Mouse (Mus musculus) heart, postnatal 14 days (tissue): ENCODE data around the gene Lrp2. TPM values are rescaled to one million over a fixed set of nuclear protein-coding genes. Genes with fewer than 3 reads are reported as not detected.
"Not testable (repeated sequence)": the region's sequence is repeated elsewhere in the genome, so short reads cannot be mapped to it uniquely, and the experiment has no call there.

Experiments used
- DNase-seq, 2 experiments: peaks; one replicate each; pipeline ENCODE4 v3.0.0; 2021 to 2022
- intact Hi-C: fragments of 180-260 bp; cut with DNase I; formaldehyde crosslinking; loops from one replicate; pipeline ENCODE4 v1.15.1; 2025
- total RNA-seq, 2 experiments: library from RNA; stranded (reverse); gene quantifications; 2 replicates each; pipeline ENCODE4 v1.2.3; 2021

The Lrp2 gene
- total RNA-seq, 2 experiments from 2014 or later, result 1.4 to 1.8 TPM

GRCm38 (mm10) chr2:69585191-69585885 lies 527 bp downstream of the Lrp2 start:
- DNase-seq, result peak; percentile 3 to 8
- intact Hi-C loops, result no loop called here

DNA sequence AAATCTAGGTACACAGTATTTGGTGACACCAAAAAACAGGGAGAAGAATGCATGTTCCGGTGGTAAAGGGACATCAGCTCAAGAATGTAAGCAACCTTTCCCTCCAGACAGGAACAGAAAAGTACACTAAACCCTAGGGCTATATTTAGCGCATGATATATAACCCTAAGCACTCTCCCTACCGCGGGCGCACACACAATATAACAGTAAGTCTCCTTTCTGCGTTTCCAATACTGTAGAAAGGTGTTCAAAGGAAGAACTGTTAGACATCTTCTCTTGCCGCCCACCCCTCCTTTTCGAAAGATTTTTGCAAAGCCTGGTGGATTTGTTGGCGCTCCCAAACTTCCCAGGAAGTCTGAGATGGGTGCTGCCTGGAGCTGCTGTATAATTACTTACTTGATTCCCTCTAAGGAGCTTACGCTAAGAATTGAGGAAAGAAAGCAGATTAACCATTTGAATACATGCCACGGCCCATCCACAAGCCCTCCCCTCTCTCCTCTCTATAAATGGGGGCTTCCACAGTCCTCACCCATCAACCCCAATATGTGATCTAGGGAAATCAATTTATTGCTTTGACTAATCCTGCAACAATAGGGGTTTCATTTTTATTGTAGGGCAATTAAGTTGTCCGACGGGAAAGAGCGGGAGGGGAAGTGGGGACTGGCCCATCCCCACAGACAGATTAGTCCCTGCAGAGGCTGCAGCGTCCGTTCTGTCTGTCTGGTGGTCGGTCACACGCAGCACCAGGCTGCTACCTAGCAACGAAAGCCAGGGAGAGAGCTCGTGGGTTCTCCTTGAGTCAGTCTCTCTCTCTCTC lies 1.5 kb downstream of the Lrp2 start:
- no peak for DNase-seq
- intact Hi-C loops, result no loop called here

- intact Hi-C loops, result no loop called here
- DNase-seq, result no peak
Observed at GRCm38 (mm10) chr2:69582861-69583260, 3.0 kb downstream of the Lrp2 start.

DNA sequence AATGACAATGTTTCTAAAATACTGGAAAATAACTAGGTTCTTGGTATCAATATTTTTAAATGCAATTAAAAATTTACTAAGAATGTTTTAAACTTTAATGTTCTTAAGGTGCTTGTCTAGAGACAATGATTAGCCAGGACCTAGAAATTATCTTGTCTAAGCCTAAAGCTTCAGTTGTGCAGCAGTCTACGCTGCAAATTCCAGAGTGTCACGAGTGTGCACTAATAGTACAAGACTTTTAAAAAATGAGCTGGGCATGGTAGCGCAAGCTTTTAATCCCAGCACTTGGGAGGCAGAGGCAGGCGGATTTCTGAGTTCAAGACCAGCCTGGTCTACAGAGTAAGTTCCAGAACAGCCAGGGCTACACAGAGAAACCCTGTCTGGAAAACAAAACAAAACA lies 3.8 kb downstream of the Lrp2 start:
- intact Hi-C loops, DNase-seq: not testable (repeated sequence)

- DNase-seq, result no peak
Observed at GRCm38 (mm10) chr2:69580091-69580490, 5.8 kb downstream of the Lrp2 start.

DNA sequence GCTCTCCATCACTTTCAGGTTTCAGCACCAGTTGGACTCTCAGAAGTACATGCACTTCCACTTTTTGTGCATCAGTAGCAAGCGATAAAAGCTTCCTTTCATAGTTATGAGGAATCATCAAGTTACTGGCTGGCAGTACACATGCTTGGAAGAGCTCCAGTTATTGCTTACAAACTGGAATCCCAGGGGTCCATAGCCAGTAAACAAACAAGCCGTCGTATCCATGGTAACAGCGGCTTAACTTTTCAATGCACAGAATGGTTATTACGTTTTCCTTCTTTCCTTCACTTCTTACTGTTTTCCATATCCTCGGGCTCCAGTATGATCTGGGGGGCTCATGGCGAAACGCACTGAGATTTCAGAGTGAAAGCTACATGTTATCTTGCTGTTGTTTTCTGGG lies 7.7 kb downstream of the Lrp2 start:
- intact Hi-C loops, result no loop called here
- no peak for DNase-seq

More at GRCm38 (mm10) chr2:69580091-69580490, 5.8 kb downstream of the Lrp2 start:
- intact Hi-C loops, result no loop called here

DNA sequence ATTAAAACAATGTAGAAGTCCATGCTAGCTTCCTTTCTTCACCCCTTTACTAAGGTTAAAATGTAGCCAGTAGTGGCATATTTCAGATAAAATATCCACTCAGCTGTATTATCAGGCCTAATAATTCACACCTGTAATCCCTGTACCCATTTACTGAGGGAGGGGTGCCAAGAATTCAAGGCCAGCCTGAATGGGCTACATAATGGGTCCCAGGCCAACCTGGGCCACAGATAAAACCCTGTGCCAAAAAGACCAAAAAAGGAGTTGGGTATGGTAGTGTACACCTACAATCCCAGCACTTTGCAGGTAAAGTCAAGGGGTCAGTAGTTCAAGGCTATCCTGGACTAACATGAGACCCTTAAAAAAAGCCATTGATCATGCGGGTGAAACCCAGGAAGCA lies 9.3 kb downstream of the Lrp2 start:
- intact Hi-C loops, result no loop called here
- DNase-seq, result no peak

GRCm38 (mm10) chr2:69574934-69575333 lies 10.9 kb downstream of the Lrp2 start:
- intact Hi-C loops, result no loop called here
- no peak for DNase-seq

- intact Hi-C loops, result no loop called here
- no peak for DNase-seq
Observed at GRCm38 (mm10) chr2:69574261-69574660, 11.6 kb downstream of the Lrp2 start.

GRCm38 (mm10) chr2:69573733-69574054 lies 12.2 kb downstream of the Lrp2 start:
- DNase-seq, result no peak
- intact Hi-C loops, result no loop called here

GRCm38 (mm10) chr2:69573038-69573732 lies 12.7 kb downstream of the Lrp2 start:
- no peak for DNase-seq
- intact Hi-C loops, result no loop called here

DNA sequence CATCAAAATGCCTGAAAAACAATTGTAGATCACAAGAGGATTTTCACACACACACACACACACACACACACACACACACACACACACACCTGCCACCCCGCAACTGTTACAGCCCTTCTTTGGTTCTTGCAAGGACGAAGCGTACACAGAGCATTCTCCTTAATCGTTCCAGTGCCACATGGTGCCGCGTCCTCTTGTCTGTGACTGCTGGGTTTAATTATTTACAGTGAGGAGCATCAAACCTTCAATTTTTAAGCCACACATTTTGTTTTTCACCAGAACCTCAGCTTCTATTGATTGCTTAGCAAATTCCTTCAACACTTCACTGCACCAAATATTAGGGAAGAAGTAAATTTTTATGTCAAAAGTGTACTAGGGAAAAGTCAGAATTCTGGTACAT lies 15.3 kb downstream of the Lrp2 start:
- intact Hi-C loops, result no loop called here
- DNase-seq, result no peak

DNA sequence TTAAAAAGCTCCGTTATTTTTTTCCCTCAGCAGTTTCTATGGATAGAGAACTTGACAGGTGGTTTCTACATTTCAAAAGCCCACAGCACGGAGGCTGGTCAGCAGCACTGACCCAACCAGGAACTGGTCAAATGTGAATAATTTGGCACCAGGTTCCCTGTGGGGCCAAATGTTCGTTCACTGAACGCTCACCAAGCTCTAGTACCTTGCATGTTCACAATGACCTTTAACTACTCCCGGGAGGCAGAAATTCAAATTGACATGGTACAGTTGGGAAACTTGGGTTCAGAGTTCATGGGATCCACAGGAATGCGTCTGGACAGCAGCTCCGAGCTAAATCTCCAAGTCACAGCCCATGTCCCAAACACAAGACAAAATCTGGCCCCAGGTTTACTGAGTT lies 19.6 kb downstream of the Lrp2 start:
- intact Hi-C loops, result no loop called here
- no peak for DNase-seq

GRCm38 (mm10) chr2:69563492-69563891 lies 22.4 kb downstream of the Lrp2 start:
- intact Hi-C loops, result no loop called here
- no peak for DNase-seq

GRCm38 (mm10) chr2:69562761-69563160 lies 23.1 kb downstream of the Lrp2 start:
- intact Hi-C loops, result no loop called here
- DNase-seq, result no peak

DNA sequence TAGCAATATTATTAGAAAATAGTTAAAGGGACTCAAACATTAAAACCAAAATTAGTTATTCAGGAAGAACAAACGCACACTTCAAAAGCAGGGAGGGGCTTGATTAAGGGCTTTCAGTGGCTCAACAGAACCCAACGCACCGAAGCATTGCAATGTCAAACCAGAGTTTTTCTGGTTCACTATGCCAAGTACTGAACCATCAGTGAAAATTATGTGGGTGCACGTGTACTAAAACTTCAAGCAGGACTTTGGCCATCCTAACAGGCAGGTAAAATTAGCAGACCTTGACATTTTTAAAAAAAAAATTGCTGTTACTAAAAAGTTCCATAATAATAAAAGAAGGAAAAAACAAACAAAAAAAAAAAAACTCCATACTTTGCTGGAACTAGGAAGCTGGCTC lies 25.6 kb downstream of the Lrp2 start:
- intact Hi-C loops, result no loop called here

DNA sequence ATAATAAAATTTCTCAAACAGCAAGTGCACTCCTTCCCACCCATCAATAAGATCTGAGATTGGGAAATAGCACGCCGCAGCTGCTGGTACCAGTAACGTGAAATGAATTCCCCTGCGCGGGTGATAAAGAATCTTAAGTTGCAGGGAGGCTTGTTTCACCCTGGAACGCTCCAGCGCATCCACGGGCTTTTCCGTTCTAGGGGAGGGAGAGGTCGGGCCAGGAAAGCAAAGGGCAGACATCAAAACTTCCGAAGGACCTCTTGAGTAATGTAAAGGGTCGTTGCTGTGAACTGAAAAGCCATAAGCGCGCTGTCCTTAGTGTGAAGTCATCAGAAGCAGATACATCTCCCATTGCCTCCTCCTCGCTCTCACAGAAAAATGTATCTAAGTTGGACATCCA lies 26.5 kb downstream of the Lrp2 start:
- no peak for DNase-seq
- intact Hi-C loops, result no loop called here

More for the DNA sequence above, 25.6 kb downstream of the Lrp2 start:
- no peak for DNase-seq

- intact Hi-C loops, result no loop called here
- DNase-seq, result no peak
Observed at GRCm38 (mm10) chr2:69556686-69557085, 29.2 kb downstream of the Lrp2 start.

GRCm38 (mm10) chr2:69551639-69552038 lies 34.2 kb downstream of the Lrp2 start:
- no peak for DNase-seq
- intact Hi-C loops, result no loop called here

- intact Hi-C loops, result no loop called here
- DNase-seq, result no peak
Observed at GRCm38 (mm10) chr2:69546823-69547222, 39.0 kb downstream of the Lrp2 start.

DNA sequence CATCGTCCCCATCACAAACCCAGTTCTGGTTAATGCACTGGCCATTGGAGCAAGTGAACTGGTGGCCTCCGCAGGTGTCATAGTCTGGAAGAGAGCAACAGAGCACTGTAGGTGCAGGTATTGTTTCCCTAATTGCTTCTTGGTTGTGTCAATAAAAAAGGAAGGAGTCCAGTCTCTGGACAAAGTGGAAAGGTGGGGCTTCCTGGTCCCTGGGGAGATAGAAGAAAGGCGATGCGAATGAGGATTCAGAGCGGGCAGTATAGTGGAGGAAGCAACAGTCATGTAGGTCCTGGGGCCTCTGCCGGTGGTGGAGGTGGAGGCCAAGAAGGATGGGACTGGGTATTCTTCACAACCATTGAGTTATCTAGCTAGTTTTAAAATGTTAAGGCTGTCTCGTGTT lies 49.8 kb downstream of the Lrp2 start:
- no peak for DNase-seq
- intact Hi-C loops, result no loop called here
